Mouse (Mus musculus) liver, adult 2 months (tissue): ENCODE measurements at regions not wholly inside any gene's neighbourhood (a gene's known extent, or its start where the extent isn't known, plus 50 kb on each side); places are given as distances from the start of the nearest gene placed in this dataset.

Experiments used
- DNase-seq: peaks from one replicate; pipeline ENCODE4 v3.0.0-alpha.2; 2011; ENCODE audit warnings: low read depth, low spot score; ENCODE audit errors: extremely low read depth
- H3K27ac ChIP-seq: fragments of 200-500 bp; replicated peaks from 2 replicates; pipeline ENCODE4 v1.5.1; 2012; ENCODE audit warnings: low read depth, mild to moderate bottlenecking, control low read depth, inconsistent platforms, low read length; ENCODE audit not compliant: insufficient read depth
- H3K27me3 ChIP-seq: fragments of 200-500 bp; 2 replicates; pipeline ENCODE4 v1.6.1; 2012; ENCODE audit warnings: mild to moderate bottlenecking, moderate library complexity, low read length, inconsistent platforms; ENCODE audit not compliant: control insufficient read depth, insufficient read depth
- H3K36me3 ChIP-seq: fragments of 200-500 bp; 2 replicates; pipeline ENCODE4 v1.6.1; 2012; ENCODE audit warnings: low read length, inconsistent platforms; ENCODE audit not compliant: control insufficient read depth, insufficient read depth
- H3K4me1 ChIP-seq: fragments of 200-500 bp; 2 replicates; pipeline ENCODE4 v1.6.1; 2011; ENCODE audit warnings: low read length; ENCODE audit not compliant: control insufficient read depth, insufficient read depth
- H3K4me3 ChIP-seq: fragments of 200-500 bp; 2 replicates; pipeline ENCODE4 v1.5.1; 2011; ENCODE audit warnings: low read depth, mild to moderate bottlenecking, control low read depth, low read length, moderate library complexity; ENCODE audit not compliant: insufficient read depth
- H3K79me2 ChIP-seq: fragments of 200-500 bp; 2 replicates; pipeline ENCODE4 v1.6.1; 2012; ENCODE audit warnings: inconsistent platforms, mild to moderate bottlenecking, low read length, moderate library complexity; ENCODE audit not compliant: control insufficient read depth, insufficient read depth
- H3K9ac ChIP-seq: fragments of 200-500 bp; 2 replicates; pipeline ENCODE4 v1.6.1; 2012; ENCODE audit warnings: low read depth, mild to moderate bottlenecking, control low read depth, inconsistent platforms, low read length
- CTCF ChIP-seq: fragments of 200-500 bp; IDR thresholded peaks from 2 replicates; pipeline ENCODE4 v1.5.1; 2011; ENCODE audit warnings: low read depth, low read length, control low read depth
- POLR2A ChIP-seq: fragments of 200-500 bp; IDR thresholded peaks from 2 replicates; pipeline ENCODE4 v1.6.1; 2011; ENCODE audit warnings: low read length, control low read depth; ENCODE audit not compliant: insufficient read depth; ENCODE audit errors: extremely low read depth
- WGBS: fragments of 180-500 bp; shearing (Covaris S2); methylation state at CpG from one replicate; pipeline ENCODE4 v1.1.7; 2018; 5-methylcytosine and 5-hydroxymethylcytosine counted together

DNA sequence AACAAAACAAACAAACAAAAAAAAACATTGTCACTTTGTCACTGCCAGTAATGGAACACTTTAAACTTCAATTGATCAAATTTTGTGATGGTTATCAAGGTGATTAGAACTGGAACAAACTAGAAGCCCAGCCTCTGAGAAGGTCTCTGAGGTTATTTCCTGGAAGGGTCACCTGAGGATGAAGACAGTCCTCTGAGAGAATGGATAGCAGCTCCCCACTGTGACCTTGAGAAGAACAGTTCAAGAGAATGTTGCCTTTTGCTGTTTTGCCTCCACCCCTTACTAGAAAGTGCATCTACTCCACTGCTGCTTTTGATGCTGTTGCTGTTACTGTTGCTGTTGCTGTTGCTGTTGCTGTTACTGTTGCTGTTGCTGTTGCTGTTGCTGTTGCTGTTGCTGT is 205.1 kb upstream of the Clec14a start:
- no peak for DNase-seq
- no peaks in the 10 kb centered on the region for H3K36me3 ChIP-seq
- no peaks in the 10 kb centered on the region for H3K79me2 ChIP-seq
- H3K9ac ChIP-seq: no peak overlapping the region
- no peak overlapping the region for H3K4me3 ChIP-seq
- TF ChIP-seq POLR2A: no peak
- no peak for TF ChIP-seq CTCF
- no peak overlapping the region for H3K27ac ChIP-seq
- no peaks in the 10 kb centered on the region for H3K4me1 ChIP-seq
- no peaks in the 10 kb centered on the region for H3K27me3 ChIP-seq

DNA sequence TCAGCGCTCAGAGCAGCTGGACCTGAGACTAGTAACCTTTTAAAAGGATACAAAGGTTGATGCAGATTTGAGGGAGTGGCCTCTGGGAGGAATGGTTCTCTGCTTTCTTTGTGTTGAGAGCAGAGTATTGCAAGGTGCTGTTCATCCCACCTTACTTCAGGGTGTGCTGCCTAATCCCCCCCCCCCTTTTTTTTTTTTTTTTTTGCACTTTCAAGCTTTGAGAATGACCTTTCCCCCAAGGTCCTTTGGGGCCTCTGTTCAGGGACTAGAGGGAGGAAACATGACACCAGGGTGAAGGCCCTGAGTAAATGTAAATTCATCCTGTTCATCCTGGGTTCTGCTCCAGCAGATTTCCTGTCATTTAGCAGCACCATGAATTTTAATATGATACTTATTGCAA is 204.4 kb upstream of the Clec14a start:
- no peaks in the 10 kb centered on the region for H3K79me2 ChIP-seq
- DNase-seq: no peak
- no peaks in the 10 kb centered on the region for H3K36me3 ChIP-seq
- 71% methylated on average over 1 of the region's 1 CpGs for WGBS
- no peak overlapping the region for H3K9ac ChIP-seq
- no peaks in the 10 kb centered on the region for H3K27me3 ChIP-seq
- no peak for TF ChIP-seq CTCF
- TF ChIP-seq POLR2A: no peak
- no peak overlapping the region for H3K4me3 ChIP-seq
- H3K27ac ChIP-seq: no peak overlapping the region
- H3K4me1 ChIP-seq: no peaks in the 10 kb centered on the region

DNA sequence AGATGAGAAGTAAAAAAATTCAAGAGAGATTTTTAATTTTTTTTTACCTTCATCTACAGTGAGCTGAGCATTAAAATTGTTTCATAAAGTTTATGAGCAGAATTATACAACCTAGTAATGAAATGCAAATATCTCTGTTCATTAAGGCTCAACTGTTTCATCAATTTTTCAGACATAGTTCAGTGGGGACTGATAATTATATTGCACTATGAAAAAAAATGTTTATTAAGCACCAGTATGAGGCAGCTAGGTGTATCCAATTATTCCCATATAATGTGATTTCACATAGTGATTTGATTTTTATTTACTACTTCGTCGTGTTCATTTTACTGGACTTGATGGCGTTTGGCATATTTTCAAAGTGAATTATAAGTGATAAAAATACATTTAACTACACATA is 191.4 kb upstream of the Clec14a start:
- WGBS: 89% methylated on average over 3 of the region's 3 CpGs
- Histone ChIP-seq H3K36me3 (no peaks in the 10 kb centered on the region), H3K27me3 (no peaks in the 10 kb centered on the region), H3K4me1 (no peaks in the 10 kb centered on the region), H3K79me2 (no peaks in the 10 kb centered on the region), H3K9ac (no peak overlapping the region), H3K27ac (no peak overlapping the region), H3K4me3 (no peak overlapping the region)
- no peak for DNase-seq
- TF ChIP-seq CTCF: no peak
- no peak for TF ChIP-seq POLR2A

DNA sequence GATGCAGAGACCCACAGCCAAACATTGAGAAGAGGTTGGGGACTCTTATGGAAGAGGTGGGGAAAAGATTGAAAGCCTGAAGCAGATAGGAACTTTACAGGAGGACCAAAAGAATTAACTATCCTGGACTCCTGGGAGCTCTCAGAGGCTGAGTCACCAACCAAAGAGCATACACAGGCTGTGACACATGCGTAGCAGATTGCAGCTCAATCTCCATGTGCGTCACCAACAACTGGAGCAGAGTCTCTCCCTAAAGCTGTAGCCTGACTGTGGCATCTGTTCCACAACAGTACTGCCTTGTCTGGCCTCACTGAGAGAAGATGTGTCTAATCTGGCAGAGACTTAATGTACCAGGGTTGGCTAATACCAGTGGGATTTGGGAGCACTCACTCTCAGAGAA is 185.7 kb upstream of the Clec14a start:
- Histone ChIP-seq H3K27ac (no peak overlapping the region), H3K36me3 (no peaks in the 10 kb centered on the region), H3K27me3 (no peaks in the 10 kb centered on the region), H3K4me1 (no peaks in the 10 kb centered on the region), H3K4me3 (no peak overlapping the region), H3K9ac (no peak overlapping the region), H3K79me2 (no peaks in the 10 kb centered on the region)
- DNase-seq: no peak
- 93% methylated on average over 2 of the region's 2 CpGs for WGBS
- no peak for TF ChIP-seq CTCF
- no peak for TF ChIP-seq POLR2A

DNA sequence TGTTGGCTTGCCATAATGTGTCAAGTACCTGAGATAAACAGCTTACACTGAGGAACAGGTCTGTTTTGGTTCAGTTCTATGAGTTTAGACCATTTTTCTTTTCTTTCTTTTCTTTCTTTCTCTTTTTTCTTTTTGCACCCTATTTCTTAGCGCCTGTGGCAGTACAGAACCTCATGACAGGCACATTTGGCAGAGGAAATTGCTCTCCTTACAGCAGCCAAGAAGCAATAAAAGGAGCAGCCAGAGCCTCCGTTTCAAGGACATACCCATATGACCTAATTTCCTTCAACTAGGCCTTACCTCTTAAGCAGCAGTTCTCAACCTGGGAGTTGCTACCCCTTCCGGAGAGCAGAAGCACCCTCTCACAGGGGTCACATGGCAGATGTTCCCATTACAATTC is 173.9 kb upstream of the Clec14a start:
- Histone ChIP-seq H3K4me3 (no peak overlapping the region), H3K79me2 (no peaks in the 10 kb centered on the region), H3K36me3 (no peaks in the 10 kb centered on the region), H3K27ac (no peak overlapping the region), H3K27me3 (no peaks in the 10 kb centered on the region), H3K9ac (no peak overlapping the region), H3K4me1 (no peaks in the 10 kb centered on the region)
- WGBS: 73% methylated on average over 3 of the region's 3 CpGs
- no peak for DNase-seq
- TF ChIP-seq POLR2A: no peak
- no peak for TF ChIP-seq CTCF

DNA sequence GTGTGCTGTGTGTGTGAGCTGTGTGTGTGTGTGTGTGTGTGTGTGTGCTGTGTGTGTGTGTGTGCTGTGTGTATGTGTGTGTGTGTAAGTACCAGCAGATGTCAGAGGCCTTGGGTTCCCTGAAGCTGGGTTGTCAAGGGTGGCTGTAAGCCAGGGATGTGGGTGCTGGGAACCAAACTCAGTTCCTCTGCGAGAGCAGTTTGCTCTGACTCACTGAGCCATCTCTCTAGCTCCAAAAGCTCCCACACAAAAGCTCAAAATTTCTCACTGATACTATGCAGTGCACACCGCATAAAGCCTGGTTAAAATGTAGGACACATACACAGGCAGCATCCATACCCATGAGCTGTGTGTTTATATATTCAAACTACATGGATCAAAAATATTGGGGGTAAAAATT is 172.9 kb upstream of the Clec14a start:
- Histone ChIP-seq H3K79me2 (no peaks in the 10 kb centered on the region), H3K4me3 (no peak overlapping the region), H3K36me3 (no peaks in the 10 kb centered on the region), H3K27ac (no peak overlapping the region), H3K9ac (no peak overlapping the region), H3K27me3 (no peaks in the 10 kb centered on the region), H3K4me1 (no peaks in the 10 kb centered on the region)
- TF ChIP-seq CTCF (no peak), POLR2A (no peak)
- no peak for DNase-seq
- WGBS: 99% methylated on average over 2 of the region's 2 CpGs
